Mouse (Mus musculus): ENCODE measurements around the gene Cdh13.

DNA sequence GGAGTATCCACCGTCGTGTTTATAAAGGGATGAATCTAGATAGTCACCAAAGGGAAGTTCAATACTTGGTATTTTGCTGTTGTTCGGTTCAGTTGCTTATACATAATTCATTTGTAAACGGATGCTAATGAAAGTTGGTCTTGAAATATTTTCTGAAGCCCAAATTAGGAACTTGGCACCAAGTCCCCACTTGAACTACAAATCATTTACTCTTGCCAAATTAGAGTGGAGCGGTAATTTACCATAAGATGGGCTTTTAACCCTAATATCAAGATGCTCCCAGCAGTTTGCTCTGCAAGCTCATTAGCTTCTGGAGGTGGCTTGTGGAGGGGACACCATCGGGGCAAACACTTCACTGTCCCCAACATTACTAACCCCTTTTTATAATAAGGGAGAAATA lies 164.5 kb downstream of the Cdh13 start:
- no peak for TF ChIP-seq CTCF (IDR thresholded peaks at IDR 0.05)
- no peak for TF ChIP-seq EP300 (IDR thresholded peaks at IDR 0.05; ENCODE audit: insufficient read depth, low read depth, low read length)

Data from heart, adult 2 months (tissue).